Mouse (Mus musculus) myocyte (in vitro differentiated cells): ENCODE measurements at regions not wholly inside any gene's neighbourhood (a gene's known extent, or its start where the extent isn't known, plus 50 kb on each side); places are given as distances from the start of the nearest gene placed in this dataset.

Experiments
- CEBPB ChIP-seq: IDR thresholded peaks from 2 replicates; pipeline ENCODE4 v1.6.1; 2011; ENCODE audit warnings: mild to moderate bottlenecking, moderate library complexity; ENCODE audit not compliant: poor library complexity, insufficient read depth, severe bottlenecking
- MAX ChIP-seq: IDR thresholded peaks from one replicate; pipeline ENCODE4 v1.6.1; 2011; ENCODE audit warnings: low read depth, mild to moderate bottlenecking, control low read depth
- MYOD1 ChIP-seq, 3 experiments: IDR thresholded peaks; one replicate each; pipeline ENCODE4 v1.6.1; 2011; ENCODE audit warnings: control low read depth in 2 of 3, low read depth in 2 of 3, mild to moderate bottlenecking in 2 of 3, moderate library complexity in 1 of 3; ENCODE audit not compliant: insufficient read length in 2 of 3, control insufficient read depth in 1 of 3
- POLR2A ChIP-seq: IDR thresholded peaks from one replicate; pipeline ENCODE4 v1.6.1; 2011; ENCODE audit warnings: low read depth, mild to moderate bottlenecking, control low read depth, moderate library complexity; ENCODE audit not compliant: insufficient read length
- POLR2AphosphoS2 ChIP-seq: IDR thresholded peaks from one replicate; pipeline ENCODE4 v1.6.1; 2011; ENCODE audit warnings: low read depth, control low read depth; ENCODE audit not compliant: insufficient read length
- REST ChIP-seq: IDR thresholded peaks from one replicate; pipeline ENCODE4 v1.6.1; 2011; ENCODE audit warnings: mild to moderate bottlenecking, control low read depth, moderate library complexity; ENCODE audit not compliant: insufficient read depth, insufficient read length
- SRF ChIP-seq: IDR thresholded peaks from one replicate; pipeline ENCODE4 v1.6.1; 2011; ENCODE audit warnings: low read depth; ENCODE audit not compliant: control insufficient read depth, insufficient read length
- TCF12 ChIP-seq: IDR thresholded peaks from one replicate; pipeline ENCODE4 v1.6.1; 2011; ENCODE audit warnings: mild to moderate bottlenecking, control low read depth; ENCODE audit not compliant: poor library complexity, insufficient read depth, severe bottlenecking
- TCF3 ChIP-seq: IDR thresholded peaks from one replicate; pipeline ENCODE4 v1.6.1; 2011; ENCODE audit warnings: low read depth, control low read depth; ENCODE audit not compliant: insufficient read length
- USF1 ChIP-seq: IDR thresholded peaks from one replicate; pipeline ENCODE4 v1.6.1; 2011; ENCODE audit warnings: low read depth, mild to moderate bottlenecking, control low read depth, moderate library complexity

DNA sequence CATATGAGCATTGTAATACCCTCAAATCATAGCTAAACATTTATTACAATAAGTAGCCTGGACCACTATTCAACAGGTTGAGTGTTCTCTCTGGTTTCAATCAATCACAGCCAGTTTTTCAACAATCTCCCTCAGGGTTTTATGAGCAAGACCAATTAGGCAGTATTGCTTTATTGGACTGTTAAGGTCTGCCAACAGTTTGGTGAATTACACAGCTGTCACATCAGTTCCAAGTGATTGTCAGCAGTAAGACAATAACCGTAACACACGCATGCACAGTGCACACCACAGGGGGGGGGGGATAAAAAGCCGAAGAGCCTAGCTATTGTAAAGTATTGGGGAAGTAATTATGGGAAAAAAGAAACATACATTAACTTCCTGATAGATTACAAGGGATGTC lies 918.6 kb upstream of the Jmjd1c start:
- TF ChIP-seq CEBPB: no peak
- no peak for TF ChIP-seq POLR2A
- TF ChIP-seq MAX: no peak
- TF ChIP-seq TCF12: no peak
- TF ChIP-seq USF1: no peak
- TF ChIP-seq REST: no peak
- no peak for TF ChIP-seq SRF
- no peak for TF ChIP-seq TCF3
- no peak for TF ChIP-seq MYOD1 (IDR thresholded peaks at IDR 0.05; ENCODE audit: control insufficient read depth in 1 of 3, insufficient read length in 2 of 3, low read depth in 2 of 3)
- TF ChIP-seq POLR2AphosphoS2: no peak
